Mouse (Mus musculus): ENCODE data around the gene Fam126a. TPM values are rescaled to one million over a fixed set of nuclear protein-coding genes. Genes with fewer than 3 reads are reported as not detected.

Fam126a gene
- total RNA-seq, 2 experiments from 2014 or later = 9.5 to 12.6 TPM

GRCm38 (mm10) chr5:23999083-23999671, 31.3 kb downstream of the Fam126a start:
- intact Hi-C loops (cut with DNase I; ENCODE audit: low total_unique reads) = no loop called here

DNA sequence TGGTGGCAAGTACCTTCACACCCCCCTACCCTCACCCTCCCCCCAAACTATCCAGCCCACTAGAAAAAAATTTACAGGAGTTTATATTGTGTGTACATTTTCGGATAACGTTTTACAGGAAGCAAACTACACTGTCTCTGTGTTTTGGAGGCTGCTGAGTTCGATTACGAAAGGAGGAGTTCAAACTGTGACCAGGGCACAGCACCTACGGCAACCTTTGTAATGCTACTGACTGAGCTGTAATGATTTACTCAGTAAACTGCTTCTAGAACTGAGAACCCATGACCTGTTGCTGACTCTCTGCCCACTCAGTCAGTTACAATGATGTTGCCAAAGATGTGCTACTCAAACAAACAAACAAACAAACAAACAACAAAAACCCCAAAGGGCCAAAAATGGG, 34.5 kb downstream of the Fam126a start:
- DNase-seq = no peak
- intact Hi-C loops (cut with DNase I; ENCODE audit: low total_unique reads) = no loop called here

More at GRCm38 (mm10) chr5:23999083-23999671, 31.3 kb downstream of the Fam126a start:
- no peak for DNase-seq

DNA sequence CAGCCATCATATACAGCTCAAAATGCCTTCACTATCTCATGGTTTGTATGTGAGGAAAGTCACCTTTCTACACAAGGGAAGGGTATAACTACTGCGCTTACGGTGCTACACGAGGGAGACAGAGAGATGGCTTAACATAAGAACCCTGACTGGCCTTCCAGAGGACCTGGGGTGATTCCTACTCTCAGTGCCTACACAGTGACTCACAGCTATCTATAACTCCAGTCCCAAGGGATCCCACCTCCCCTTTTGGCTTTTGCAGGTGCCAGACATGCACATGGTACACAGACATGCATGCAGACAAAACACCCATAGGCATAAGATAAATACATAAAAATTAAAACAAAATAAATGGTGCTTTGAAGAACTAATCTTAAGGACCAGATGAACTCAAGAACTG, 35.6 kb downstream of the Fam126a start:
- DNase-seq = no peak
- intact Hi-C loops (cut with DNase I; ENCODE audit: low total_unique reads) = no loop called here

DNA sequence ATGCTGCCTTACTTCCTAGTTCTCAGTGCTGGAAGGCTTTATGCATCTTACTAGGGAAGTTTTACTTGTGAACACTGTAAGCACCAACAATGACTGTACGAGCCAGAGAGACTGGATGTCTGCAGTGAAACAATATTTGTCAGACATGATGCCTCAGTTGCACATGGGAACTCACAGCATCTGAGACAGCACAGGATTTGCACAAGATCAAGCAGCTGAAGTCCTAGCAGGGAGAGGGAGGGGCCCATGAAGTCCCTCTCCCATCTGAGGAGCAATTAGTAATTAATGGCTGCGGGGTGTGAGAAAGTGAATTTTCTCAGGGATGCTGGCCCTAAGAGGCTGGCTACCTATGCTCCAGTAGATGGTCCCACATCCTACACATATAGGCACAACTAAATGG, 36.3 kb downstream of the Fam126a start:
- intact Hi-C loops (cut with DNase I; ENCODE audit: low total_unique reads) = no loop called here
- no peak for DNase-seq

GRCm38 (mm10) chr5:23993553-23993894, 37.0 kb downstream of the Fam126a start:
- DNase-seq = no peak
- intact Hi-C loops (cut with DNase I; ENCODE audit: low total_unique reads) = no loop called here

- peak; percentile 20 for DNase-seq
- intact Hi-C loops (cut with DNase I; ENCODE audit: low total_unique reads) = no loop called here
Measured at GRCm38 (mm10) chr5:23992876-23993552, 37.5 kb downstream of the Fam126a start.

- intact Hi-C loops (cut with DNase I; ENCODE audit: low total_unique reads) = no loop called here
- no peak for DNase-seq
Measured at GRCm38 (mm10) chr5:23990001-23990400, 40.5 kb downstream of the Fam126a start.

DNA sequence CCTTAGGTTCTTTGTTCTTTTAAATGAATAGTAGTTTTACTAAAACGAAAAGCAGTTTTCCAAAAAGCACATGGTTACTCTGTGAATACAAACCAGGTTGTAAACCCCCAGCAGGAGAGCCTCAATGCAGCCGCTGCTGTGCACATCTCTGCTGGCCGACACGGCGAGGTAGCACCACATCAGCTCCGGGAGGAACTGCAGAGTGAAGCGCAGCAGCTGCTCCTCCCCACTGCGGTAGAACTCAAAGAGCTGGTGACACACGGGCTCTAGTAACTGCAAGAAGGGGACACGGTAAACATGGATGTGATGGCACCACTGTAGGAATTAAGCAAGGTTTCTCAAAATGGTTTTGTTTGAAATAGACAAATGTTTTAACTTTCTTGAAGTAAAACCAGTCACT, 42.7 kb downstream of the Fam126a start:
- DNase-seq = no peak
- intact Hi-C loops (cut with DNase I; ENCODE audit: low total_unique reads) = no loop called here

DNA sequence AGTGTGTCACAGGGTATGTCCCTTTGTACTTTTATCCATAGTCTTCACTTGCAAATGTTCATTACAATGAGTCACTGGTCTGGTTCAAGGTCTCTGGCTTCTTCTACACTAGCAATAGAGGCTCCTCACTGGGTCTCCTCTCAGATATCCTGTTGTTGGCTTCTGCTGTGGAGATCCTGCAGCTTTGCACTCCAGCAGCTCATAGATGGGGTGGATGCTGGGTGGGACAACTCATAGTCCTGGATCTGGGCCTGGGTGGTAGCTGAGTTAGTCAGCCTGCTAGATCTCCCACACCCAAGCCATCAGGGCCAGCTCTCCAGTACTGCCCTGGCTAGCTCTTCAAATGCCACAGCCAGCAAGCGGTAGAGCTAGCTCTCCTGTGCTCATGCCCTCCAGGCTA, 48.4 kb downstream of the Fam126a start:
- intact Hi-C loops (cut with DNase I; ENCODE audit: low total_unique reads) = no loop called here
- DNase-seq = no peak

DNA sequence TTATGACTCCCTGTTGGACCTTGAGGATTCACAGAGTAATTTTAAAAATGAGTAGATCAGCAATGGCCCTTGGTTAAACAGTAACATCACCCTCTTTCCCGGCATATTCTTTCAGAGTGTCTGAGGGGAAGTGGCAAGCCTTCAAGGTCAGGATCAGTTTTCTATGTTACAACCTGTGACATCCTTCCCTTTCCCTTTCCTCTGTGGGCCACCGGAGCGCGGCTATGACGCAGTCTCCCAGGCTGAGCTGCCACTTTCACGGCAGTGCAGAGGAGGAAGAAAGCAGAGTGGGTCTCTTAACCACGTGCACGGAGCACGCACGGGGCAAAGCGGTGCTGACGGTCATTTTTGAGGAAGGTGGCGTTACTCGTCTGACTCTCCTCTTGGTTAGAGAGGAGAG, 52.0 kb downstream of the Fam126a start:
- intact Hi-C loops (cut with DNase I; ENCODE audit: low total_unique reads) = no loop called here

DNA sequence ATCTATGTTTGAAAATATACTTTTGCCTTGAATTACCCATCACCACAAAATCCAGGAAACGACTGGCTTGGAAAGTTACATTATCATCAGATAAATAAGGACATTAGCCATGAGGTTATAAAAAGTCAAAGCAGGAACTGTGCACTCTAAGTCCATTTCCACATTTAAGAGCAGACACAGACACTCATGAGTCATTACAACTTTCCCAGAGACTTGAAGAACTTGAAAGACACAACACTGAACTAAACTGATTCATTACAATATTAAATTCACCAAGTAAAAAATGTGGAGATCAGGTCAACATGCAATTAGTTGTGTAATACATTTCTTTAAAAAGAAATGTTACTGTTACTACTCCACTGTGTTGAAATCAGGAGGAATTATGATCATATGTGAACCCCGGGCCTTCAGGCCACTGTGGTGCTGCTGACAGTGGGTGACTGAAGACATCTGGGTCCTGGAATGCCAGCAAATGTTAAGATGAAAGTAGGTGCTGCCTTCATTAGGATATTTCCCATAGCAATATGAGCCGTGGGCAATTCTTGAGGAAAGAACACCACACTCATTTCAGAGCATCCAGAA, 55.4 kb downstream of the Fam126a start:
- no peak for DNase-seq
- intact Hi-C loops (cut with DNase I; ENCODE audit: low total_unique reads) = no loop called here

More for the DNA sequence above, 52.0 kb downstream of the Fam126a start:
- DNase-seq = no peak

DNA sequence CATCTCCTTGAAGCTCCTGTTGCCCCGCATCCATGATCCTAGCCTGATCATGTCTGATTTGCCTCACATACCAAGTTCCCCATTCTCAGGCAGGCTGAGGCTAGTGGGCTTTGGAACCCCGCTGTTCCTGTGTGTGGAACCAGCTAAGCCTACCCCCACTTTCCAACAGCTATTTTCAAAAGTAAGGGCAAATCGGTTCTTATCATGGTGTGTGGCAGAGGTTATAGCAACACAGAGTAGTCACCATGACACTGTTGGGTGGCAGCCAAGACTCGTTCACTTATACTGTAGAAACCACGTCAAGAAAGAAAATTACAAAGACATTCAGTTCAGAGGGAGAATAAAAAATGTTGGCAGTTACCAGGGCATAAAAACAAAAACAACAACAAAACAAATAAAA, 62.8 kb downstream of the Fam126a start:
- intact Hi-C loops (cut with DNase I; ENCODE audit: low total_unique reads) = no loop called here
- DNase-seq = no peak

DNA sequence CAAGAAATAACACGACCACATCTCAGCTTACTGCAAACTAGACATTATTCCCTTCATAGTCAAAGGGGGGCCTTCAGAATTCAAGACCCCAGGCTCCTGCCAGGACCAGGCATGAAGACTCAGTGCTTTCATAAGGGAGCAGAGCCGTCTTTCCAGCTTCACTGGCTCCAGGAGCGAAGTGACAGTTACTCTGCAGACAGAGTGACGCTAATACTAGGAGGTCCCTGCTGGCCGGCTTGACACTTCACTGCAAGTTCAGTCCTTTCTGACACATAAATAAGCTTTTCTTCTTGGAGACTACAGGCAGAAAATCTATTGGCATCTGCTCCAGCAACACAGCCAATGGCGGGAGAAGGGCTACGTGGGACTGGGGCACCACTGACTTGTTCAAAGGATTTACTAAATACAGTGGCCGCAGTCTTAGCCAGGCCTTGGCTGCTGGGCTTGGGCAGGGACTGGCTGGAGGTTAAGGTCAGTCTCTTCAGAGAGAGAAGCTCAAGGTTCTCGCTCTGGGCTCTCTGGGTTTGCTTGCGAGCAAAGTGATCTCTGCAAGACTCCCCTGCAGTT, 65.8 kb downstream of the Fam126a start:
- intact Hi-C loops (cut with DNase I; ENCODE audit: low total_unique reads) = no loop called here
- DNase-seq = no peak

DNA sequence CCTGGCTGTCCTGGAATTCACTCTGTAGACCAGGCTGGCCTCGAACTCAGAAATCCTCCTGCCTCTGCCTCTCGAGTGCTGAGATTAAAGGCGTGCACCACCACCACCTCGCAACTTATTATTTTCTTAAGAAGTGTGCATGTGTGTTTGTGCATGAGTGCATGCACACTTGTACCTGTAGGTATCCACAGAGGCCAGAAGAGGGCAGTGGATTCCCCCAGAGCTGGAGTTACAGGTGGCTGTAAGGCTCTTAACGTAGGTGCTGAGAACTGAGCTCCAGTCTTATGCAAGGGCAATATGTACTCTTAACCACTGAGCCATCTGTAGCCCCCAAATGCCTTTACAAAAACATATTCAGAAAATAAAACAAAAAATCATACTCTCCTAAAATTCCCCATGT, 77.4 kb downstream of the Fam126a start:
- intact Hi-C loops (cut with DNase I; ENCODE audit: low total_unique reads) = no loop called here
- DNase-seq = no peak

GRCm38 (mm10) chr5:23948071-23948470, 82.4 kb downstream of the Fam126a start:
- intact Hi-C loops (cut with DNase I; ENCODE audit: low total_unique reads) = no loop called here
- DNase-seq = no peak

DNA sequence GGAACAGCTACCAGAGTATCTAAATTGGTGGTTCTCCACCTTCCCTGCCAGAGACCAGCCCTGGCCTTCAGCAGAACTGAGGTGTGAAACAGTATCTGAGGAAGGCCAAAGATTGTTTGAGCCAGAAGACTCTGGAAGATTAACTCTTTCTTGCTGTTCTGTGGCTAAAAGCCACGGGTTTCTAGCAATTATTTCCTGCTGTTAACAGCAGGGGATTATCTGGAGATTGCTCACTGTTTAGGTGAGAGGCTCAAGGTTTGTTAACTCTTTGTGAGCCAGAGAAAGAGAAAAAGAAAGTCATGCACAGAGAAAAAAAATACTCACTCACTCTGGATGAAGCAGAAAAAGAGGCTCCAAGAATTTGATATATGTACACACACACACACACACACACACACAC, 85.4 kb downstream of the Fam126a start:
- intact Hi-C loops (cut with DNase I; ENCODE audit: low total_unique reads) = no loop called here
- no peak for DNase-seq

DNA sequence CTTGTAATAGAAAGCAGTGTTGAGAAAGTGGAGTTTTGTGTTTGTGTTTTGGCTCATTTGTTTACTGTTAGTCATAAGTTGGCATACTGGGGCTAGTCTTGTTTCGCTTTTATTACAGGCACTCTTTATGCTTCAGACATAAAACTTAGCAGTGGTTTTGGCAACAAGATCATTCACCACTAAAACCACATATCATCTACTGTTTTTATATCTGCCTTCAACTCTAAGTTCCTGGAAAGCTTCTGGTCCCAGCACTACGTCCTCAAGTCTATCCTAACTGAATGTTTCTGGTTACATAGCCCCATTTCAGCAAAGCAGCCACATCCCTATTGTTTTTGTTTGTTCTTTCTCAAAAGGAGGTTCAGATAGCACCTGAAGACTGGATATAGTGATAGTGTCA, 87.0 kb downstream of the Fam126a start:
- no peak for DNase-seq
- intact Hi-C loops (cut with DNase I; ENCODE audit: low total_unique reads) = no loop called here

DNA sequence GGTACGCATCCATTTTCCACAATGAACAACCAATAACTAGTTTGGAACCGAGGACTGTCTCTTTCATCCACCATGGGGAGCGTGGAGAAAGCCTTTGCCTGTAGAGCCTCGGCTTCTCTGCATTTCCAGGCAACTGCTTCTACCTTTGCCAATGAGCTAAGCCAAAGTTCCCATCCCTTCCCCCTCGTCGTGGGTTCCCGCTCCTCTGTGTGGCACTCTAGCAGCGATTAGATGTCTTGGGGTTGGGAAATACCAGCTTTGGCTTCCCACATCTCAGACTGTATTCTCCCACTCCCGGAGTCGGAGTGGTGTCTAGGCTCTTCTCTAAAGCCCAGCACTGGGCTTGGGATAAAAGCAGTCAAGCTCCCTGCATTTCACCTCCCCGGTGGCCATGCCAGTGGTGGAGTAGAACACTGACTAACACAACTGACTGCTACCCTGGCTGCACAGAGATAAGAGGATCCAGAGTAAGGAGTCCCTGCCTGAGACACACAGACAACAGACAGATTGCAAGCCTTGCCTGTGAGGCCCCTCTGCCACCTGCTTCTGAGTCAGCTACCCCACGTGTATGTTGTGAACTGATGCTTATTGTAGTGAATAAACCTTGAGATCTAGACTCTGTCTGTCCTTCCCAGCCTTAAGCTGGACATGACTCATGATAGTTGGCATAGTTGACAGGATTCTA, 106.9 kb downstream of the Fam126a start:
- no peak for DNase-seq
- intact Hi-C loops (cut with DNase I; ENCODE audit: low total_unique reads) = no loop called here

- intact Hi-C loops (cut with DNase I; ENCODE audit: low total_unique reads) = no loop called here
- DNase-seq = no peak
Measured at GRCm38 (mm10) chr5:23922516-23923291, 107.8 kb downstream of the Fam126a start.

DNA sequence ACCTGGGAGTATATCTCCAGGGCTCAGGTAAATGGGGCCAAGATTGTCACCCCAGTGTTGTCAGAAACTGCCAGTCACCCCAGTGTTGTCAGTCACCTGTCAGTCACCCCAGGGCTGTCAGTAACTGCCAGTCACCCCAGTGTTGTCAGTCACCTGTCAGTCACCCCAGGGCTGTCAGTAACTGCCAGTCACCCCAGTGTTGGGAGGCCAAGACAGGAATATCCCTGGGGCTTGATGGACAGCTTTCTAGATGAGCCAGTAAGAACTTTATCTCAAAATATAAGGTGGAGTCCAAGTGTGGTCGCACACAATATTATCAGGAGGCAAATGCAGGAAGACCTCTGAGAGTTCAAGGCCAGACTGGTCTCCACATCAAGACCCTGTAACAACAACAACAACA, 109.2 kb downstream of the Fam126a start:
- DNase-seq = no peak
- intact Hi-C loops (cut with DNase I; ENCODE audit: low total_unique reads) = no loop called here

Measured in gastrocnemius, postnatal 14 days (tissue).